Mouse (Mus musculus): ENCODE measurements around the gene B3gnt9. TPM values are rescaled to one million over a fixed set of nuclear protein-coding genes. Genes with fewer than 3 reads are reported as not detected.
A peak's percentile ranks its signal among the peaks of the same experiment; 100 is the strongest.
"Not testable (repeated sequence)": the region's sequence is repeated elsewhere in the genome, so short reads cannot be mapped to it uniquely, and the experiment has no call there.

Gene B3gnt9
- polyA plus RNA-seq, 1 experiment from 2014 or later: 42.8 TPM

DNA sequence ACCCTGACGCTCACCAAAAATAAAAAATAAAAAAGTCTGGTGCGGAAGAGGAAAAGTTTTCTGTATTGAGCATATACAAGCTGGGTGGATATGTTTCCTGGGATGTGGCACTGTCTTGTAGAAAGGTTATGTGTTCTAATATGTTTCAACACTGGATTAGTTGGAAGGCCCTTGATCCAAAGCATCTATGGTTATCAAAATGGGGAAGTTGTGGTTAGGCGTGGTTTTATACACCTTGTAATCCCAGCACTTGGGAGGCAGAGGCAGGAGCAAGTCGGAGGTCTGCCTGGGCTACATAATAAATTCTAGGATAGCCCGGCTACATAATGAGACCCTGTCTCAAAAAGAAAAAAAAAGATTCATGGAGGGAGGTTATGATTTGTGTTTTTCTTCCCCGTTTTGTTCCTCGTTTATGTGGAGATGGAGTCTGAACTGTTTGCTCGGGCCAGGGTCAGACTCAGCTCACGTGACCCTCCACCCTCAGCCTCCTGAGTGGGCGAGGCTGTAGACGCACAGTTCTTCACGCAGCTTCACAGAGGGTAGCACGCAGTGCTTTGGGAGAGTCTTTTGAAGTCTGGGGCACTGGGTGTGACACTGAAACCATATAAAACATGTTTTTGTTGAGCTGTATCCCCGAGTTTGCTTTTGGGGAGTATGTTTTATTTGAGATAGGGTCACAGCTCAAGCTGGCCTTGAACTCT, 17.4 kb downstream of the B3gnt9 start:
- H3K4me1 ChIP-seq (ENCODE audit: control insufficient read depth, insufficient read depth, low read length): no peaks in the 10 kb centered on the region
- no peak overlapping the region for H3K27ac ChIP-seq (replicated peaks; ENCODE audit: low read depth, low read length)
- no peak overlapping the region for H3K9ac ChIP-seq (ENCODE audit: low read depth, low read length)
- H3K4me3 ChIP-seq (ENCODE audit: low read depth, low read length): no peak overlapping the region
- no peaks in the 10 kb centered on the region for H3K9me3 ChIP-seq (ENCODE audit: control insufficient read depth, low read length)
- H3K4me2 ChIP-seq (ENCODE audit: low read depth, low read length): no peak overlapping the region
- no peaks in the 10 kb centered on the region for H3K27me3 ChIP-seq (replicated peaks; ENCODE audit: control insufficient read depth, insufficient read depth, low read length)
- peaks cover 53% of the 10 kb centered on the region for H3K36me3 ChIP-seq (ENCODE audit: control insufficient read depth, insufficient read depth, low read length)
- DNase-seq (ENCODE audit: low spot score) (no peak), ATAC-seq (ENCODE audit: low read depth) (no peak)
- WGBS: 92% methylated on average over 14 of the region's 14 CpGs

DNA sequence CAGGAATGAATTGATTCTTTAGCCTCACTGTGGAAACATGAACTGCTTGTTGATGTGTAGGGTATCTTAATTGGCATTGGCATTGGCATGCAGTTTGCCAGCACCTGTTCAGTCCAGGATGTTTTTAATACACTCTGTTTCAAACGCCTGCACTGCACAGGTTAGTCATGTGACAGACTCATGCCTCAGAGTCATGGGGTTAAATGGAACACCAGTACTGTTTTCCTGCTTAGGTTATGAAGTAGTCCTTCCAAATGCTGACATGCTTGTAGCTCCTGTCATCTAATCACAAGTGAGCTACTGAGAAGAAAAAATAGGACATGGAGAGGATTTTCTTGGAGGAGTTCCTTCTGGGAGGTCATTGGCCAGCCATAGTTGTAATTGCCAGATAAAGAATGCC, 19.7 kb downstream of the B3gnt9 start:
- Histone ChIP-seq H3K9ac (ENCODE audit: low read depth, low read length) (no peak overlapping the region), H3K4me3 (ENCODE audit: low read depth, low read length) (no peak overlapping the region), H3K9me3 (ENCODE audit: control insufficient read depth, low read length) (no peaks in the 10 kb centered on the region), H3K27me3 (replicated peaks; ENCODE audit: control insufficient read depth, insufficient read depth, low read length) (no peaks in the 10 kb centered on the region), H3K4me2 (ENCODE audit: low read depth, low read length) (no peak overlapping the region), H3K4me1 (ENCODE audit: control insufficient read depth, insufficient read depth, low read length) (no peaks in the 10 kb centered on the region), H3K27ac (replicated peaks; ENCODE audit: low read depth, low read length) (no peak overlapping the region), H3K36me3 (ENCODE audit: control insufficient read depth, insufficient read depth, low read length) (peaks cover 30% of the 10 kb centered on the region)
- ATAC-seq (ENCODE audit: low read depth): no peak
- 64% methylated on average over 1 of the region's 1 CpGs for WGBS
- DNase-seq (ENCODE audit: low spot score): no peak

DNA sequence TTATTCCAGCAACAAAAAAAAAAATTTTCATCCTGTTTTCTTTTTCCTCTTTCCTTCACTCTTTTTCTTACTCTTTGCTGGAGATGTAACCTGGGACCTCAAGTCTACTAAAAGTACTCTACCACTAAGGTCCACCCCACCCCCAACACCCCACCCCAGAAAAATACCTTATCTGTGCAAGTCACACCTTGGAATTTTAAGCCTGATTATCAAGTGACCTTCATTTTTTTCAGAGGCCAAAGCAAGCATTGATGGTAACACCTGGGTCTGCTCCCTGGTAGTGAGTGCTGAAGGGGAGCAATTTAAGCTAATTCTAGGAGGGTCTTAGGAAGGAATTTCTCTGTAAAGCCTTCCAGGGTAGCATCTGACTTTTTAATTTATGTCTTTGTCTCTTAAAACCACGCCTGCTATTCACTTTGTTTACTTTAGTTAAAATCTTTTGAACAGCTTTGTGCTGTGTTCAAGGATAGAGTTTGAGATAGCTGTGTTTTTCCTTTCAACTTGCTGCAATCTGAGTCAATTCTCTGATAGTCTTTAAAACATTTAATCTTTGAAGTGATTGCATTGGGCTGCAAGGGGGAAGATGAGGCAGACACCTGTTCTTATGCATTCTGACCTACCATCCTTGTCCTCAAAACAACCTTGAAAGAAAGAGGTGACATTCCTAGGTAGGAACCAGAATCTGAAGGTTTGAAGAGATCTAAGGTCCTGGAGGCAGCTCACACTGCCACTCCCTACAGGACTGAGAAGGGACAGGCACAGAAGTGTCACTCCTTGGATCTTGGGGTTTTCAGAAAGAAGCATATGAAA, 21.6 kb downstream of the B3gnt9 start:
- 70% methylated on average over 1 of the region's 1 CpGs for WGBS
- ATAC-seq (ENCODE audit: low read depth): no peak
- no peak overlapping the region for H3K27ac ChIP-seq (replicated peaks; ENCODE audit: low read depth, low read length)

DNA sequence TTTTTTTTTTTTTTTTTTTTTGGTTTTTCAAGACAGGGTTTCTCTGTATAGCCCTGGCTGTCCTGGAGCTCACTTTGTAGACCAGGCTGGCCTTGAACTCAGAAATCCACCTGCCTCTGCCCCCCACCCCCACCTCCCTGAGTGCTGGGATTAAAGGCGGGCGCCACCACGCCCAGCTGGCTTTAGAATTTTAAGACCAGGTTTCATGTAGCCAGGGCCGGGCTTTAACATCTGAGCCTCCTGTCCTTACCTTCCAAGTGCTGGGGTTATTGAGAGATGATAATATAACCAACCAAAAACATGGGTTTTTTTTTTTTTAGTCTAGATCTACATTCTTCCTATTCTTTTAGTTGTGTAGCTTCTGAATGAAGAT, 22.6 kb downstream of the B3gnt9 start:
- DNase-seq (ENCODE audit: low spot score); H3K9ac ChIP-seq (ENCODE audit: low read depth, low read length); ATAC-seq (ENCODE audit: low read depth); H3K4me2 ChIP-seq (ENCODE audit: low read depth, low read length); H3K4me1 ChIP-seq (ENCODE audit: control insufficient read depth, insufficient read depth, low read length); H3K27me3 ChIP-seq (replicated peaks; ENCODE audit: control insufficient read depth, insufficient read depth, low read length); H3K9me3 ChIP-seq (ENCODE audit: control insufficient read depth, low read length); H3K4me3 ChIP-seq (ENCODE audit: low read depth, low read length); H3K27ac ChIP-seq (replicated peaks; ENCODE audit: low read depth, low read length): not testable (repeated sequence)
- WGBS: 91% methylated on average over 4 of the region's 4 CpGs
- peaks cover 11% of the 10 kb centered on the region; the same call in 1 of the 2 replicates for H3K36me3 ChIP-seq (ENCODE audit: control insufficient read depth, insufficient read depth, low read length)

More for the DNA sequence above, 21.6 kb downstream of the B3gnt9 start:
- Histone ChIP-seq H3K27me3 (replicated peaks; ENCODE audit: control insufficient read depth, insufficient read depth, low read length) (no peaks in the 10 kb centered on the region), H3K4me3 (ENCODE audit: low read depth, low read length) (no peak overlapping the region), H3K36me3 (ENCODE audit: control insufficient read depth, insufficient read depth, low read length) (peaks cover 11% of the 10 kb centered on the region; the same call in 1 of the 2 replicates), H3K4me2 (ENCODE audit: low read depth, low read length) (no peak overlapping the region), H3K9ac (ENCODE audit: low read depth, low read length) (no peak overlapping the region), H3K4me1 (ENCODE audit: control insufficient read depth, insufficient read depth, low read length) (no peaks in the 10 kb centered on the region), H3K9me3 (ENCODE audit: control insufficient read depth, low read length) (no peaks in the 10 kb centered on the region)
- DNase-seq (ENCODE audit: low spot score): no peak

DNA sequence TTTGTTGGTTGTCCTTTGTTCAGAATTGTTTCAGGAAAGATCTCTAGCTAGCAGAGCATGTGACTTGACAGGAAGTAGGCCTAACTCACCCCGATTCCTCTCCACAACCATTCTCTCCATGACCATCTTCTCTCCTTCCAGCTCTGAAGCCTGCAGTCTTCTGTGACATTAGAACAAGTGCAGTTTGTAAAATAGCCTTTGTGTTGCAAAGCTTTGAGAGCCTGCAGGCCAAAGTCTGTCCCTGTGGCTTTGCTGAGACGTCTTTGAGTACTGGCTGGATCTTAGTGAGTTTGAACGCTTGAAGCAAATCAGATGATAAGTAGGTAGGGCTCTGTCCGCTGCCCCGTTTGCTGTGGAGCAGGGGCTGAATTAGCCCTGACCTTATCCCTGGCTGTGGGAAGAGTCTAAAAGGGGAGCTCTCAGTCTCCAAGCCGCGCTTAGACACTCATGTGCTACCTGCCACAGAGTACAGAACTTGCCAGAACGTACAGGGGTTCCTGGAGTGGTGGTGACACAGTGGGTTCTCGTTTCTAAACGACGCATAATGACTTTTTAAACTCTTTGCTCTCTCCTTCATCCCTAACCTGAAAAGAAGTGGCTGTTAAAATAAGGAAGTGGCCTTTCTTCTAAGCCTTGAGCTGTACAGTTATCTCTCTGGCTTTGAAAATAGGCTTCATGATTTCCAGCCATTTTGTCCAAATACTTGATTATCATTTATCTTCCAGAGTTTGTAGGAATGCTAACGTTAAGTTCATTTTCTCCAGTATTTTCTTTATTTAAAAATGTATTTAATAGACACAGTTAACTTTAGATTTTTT, 23.2 kb downstream of the B3gnt9 start:
- 81% methylated on average over 12 of the region's 12 CpGs for WGBS
- Histone ChIP-seq H3K27me3 (replicated peaks; ENCODE audit: control insufficient read depth, insufficient read depth, low read length) (no peaks in the 10 kb centered on the region), H3K9ac (ENCODE audit: low read depth, low read length) (no peak overlapping the region), H3K27ac (replicated peaks; ENCODE audit: low read depth, low read length) (no peak overlapping the region), H3K36me3 (ENCODE audit: control insufficient read depth, insufficient read depth, low read length) (peaks cover 11% of the 10 kb centered on the region; the same call in 1 of the 2 replicates), H3K4me2 (ENCODE audit: low read depth, low read length) (no peak overlapping the region), H3K4me3 (ENCODE audit: low read depth, low read length) (no peak overlapping the region), H3K9me3 (ENCODE audit: control insufficient read depth, low read length) (no peaks in the 10 kb centered on the region), H3K4me1 (ENCODE audit: control insufficient read depth, insufficient read depth, low read length) (peaks cover 1% of the 10 kb centered on the region; the same call in 1 of the 2 replicates)
- ATAC-seq (ENCODE audit: low read depth): no peak
- no peak for DNase-seq (ENCODE audit: low spot score)

DNA sequence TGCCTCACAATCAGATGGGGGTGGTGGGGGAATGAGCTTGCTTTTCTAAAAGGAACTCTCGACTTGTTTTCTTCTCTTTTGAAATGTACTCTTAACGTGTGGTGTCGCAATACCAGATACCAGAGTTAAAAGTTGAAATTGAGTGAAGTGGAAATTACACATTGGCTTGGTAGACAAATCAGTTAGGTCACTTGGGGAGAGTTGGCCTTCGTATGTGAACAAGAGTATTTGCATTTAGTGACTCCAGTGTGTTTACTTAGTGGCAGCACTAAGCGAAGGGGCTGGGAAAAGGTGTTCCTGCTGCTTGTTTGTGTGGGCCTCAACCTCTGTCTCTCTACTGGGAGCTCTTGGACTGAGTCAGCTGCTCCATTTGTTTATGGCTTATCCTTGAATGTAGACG, 29.0 kb downstream of the B3gnt9 start:
- H3K27ac ChIP-seq (replicated peaks; ENCODE audit: low read depth, low read length): no peak overlapping the region
- H3K27me3 ChIP-seq (replicated peaks; ENCODE audit: control insufficient read depth, insufficient read depth, low read length): no peaks in the 10 kb centered on the region
- H3K9me3 ChIP-seq (ENCODE audit: control insufficient read depth, low read length): no peaks in the 10 kb centered on the region
- ATAC-seq (ENCODE audit: low read depth) (no peak), DNase-seq (ENCODE audit: low spot score) (no peak)
- peak overlapping the region; percentile 61 for H3K4me2 ChIP-seq (ENCODE audit: low read depth, low read length)
- peak overlapping the region; percentile 85 for H3K4me3 ChIP-seq (ENCODE audit: low read depth, low read length)
- H3K4me1 ChIP-seq (ENCODE audit: control insufficient read depth, insufficient read depth, low read length): peaks cover 11% of the 10 kb centered on the region
- peak overlapping the region; percentile 85 for H3K9ac ChIP-seq (ENCODE audit: low read depth, low read length)
- WGBS: 26% methylated on average over 6 of the region's 6 CpGs
- H3K36me3 ChIP-seq (ENCODE audit: control insufficient read depth, insufficient read depth, low read length): no peaks in the 10 kb centered on the region

DNA sequence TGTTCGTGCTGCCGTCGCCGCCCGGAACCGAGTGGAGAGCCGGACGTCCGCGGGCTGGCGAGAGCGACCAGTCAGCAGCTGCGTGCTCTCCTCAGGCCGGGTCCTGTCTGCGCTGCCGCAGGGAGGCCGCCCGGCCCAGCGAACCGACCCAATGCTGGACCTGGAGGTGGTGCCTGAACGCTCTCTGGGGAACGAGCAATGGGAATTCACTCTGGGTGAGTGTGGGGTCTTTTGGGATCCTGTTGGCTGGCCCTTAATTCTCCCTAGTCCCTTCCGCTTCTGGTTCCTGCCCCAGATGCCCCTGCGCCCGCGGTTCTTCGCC, 29.7 kb downstream of the B3gnt9 start:
- Histone ChIP-seq H3K4me3 (ENCODE audit: low read depth, low read length) (peak overlapping the region; percentile 85), H3K9ac (ENCODE audit: low read depth, low read length) (peak overlapping the region; percentile 85), H3K4me1 (ENCODE audit: control insufficient read depth, insufficient read depth, low read length) (peaks cover 11% of the 10 kb centered on the region), H3K27me3 (replicated peaks; ENCODE audit: control insufficient read depth, insufficient read depth, low read length) (no peaks in the 10 kb centered on the region), H3K27ac (replicated peaks; ENCODE audit: low read depth, low read length) (peak overlapping the region; percentile 42; the same call in 1 of the 2 replicates), H3K9me3 (ENCODE audit: control insufficient read depth, low read length) (no peaks in the 10 kb centered on the region), H3K4me2 (ENCODE audit: low read depth, low read length) (peak overlapping the region; percentile 61), H3K36me3 (ENCODE audit: control insufficient read depth, insufficient read depth, low read length) (no peaks in the 10 kb centered on the region)
- WGBS: 0% methylated on average over 17 of the region's 27 CpGs
- DNase-seq (ENCODE audit: low spot score): no peak
- ATAC-seq (ENCODE audit: low read depth): no peak; the same call in 1 of the 2 replicates

DNA sequence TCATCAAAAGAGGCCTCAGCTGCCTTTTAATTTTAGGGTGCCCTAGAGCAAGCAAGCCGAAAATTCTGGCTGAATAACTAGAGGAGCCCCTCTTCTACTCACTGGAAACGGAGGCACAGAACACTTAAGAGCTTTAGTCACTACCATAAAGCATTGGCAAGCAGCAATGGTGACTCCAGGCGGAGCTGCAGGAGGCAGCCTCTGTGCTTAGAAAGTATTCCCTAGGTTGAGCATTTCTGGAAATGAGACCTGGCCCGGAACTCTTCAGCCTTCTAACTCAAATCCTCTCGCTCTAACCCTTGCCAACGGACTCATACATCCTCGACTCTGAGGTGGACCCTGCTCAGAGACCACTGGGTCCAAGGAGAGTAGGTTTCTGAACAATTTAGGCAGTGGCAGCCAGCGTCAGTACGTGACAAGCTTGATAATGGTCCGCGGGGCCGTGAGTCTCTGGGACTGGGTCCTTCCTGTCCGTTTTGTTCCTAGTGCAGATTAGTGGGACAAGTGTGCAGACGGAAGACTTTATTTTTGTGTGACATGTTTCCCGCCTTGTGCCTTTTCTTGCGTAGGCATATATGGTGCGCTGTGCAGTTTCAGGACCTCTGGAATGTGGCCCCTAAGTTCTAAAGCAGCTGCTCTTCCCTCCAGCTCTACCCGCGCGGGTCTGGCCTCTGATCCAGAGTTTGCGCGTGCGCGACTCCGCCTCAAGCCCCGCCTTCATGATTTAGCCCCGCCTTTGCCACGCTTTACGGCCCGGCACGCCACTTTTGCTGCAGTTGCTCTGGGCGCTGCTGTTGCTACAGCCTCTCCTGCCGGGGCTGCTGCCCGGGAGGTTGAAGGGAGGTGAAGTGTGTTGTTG, 30.3 kb downstream of the B3gnt9 start, which contains the start of gene D230025D16Rik:
TSS of gene D230025D16Rik (plus strand) at position 733 of the 859 bp plus-strand sequence.
- H3K9ac ChIP-seq (ENCODE audit: low read depth, low read length): peak within 1 kb of the TSS; percentile 85
- WGBS: 2% methylated on average over 34 of the region's 34 CpGs
- ATAC-seq (ENCODE audit: low read depth) (peak; percentile 94), DNase-seq (ENCODE audit: low spot score) (peak; percentile 97)
- H3K27me3 ChIP-seq (replicated peaks; ENCODE audit: control insufficient read depth, insufficient read depth, low read length): no peaks in the 10 kb centered on the region
- H3K4me3 ChIP-seq (ENCODE audit: low read depth, low read length): peak within 1 kb of the TSS; percentile 85
- no peaks in the 10 kb centered on the region for H3K36me3 ChIP-seq (ENCODE audit: control insufficient read depth, insufficient read depth, low read length)
- H3K27ac ChIP-seq (replicated peaks; ENCODE audit: low read depth, low read length): peak within 1 kb of the TSS; percentile 86
- no peaks in the 10 kb centered on the region for H3K9me3 ChIP-seq (ENCODE audit: control insufficient read depth, low read length)
- peaks cover 11% of the 10 kb centered on the region for H3K4me1 ChIP-seq (ENCODE audit: control insufficient read depth, insufficient read depth, low read length)
- peak within 1 kb of the TSS; percentile 61 for H3K4me2 ChIP-seq (ENCODE audit: low read depth, low read length)

Data from embryonic facial prominence, embryonic 14.5 days (tissue).